Mouse (Mus musculus): ENCODE results near the gene Col9a2. TPM values are rescaled to one million over a fixed set of nuclear protein-coding genes. Genes with fewer than 3 reads are reported as not detected.

Gene Col9a2
- polyA plus RNA-seq, 2 experiments, result 1.1 to 1.9 TPM

- ATAC-seq (ENCODE audit: insufficient read depth) (no peak), DNase-seq (ENCODE audit: low read depth in 3 of 3, low spot score in 3 of 3) (no peak)
- WGBS (ENCODE audit: insufficient replicate concordance), result 79% methylated on average over 4 of the region's 4 CpGs
- no peak overlapping the region for H3K4me2 ChIP-seq (ENCODE audit: low read depth)
- H3K27me3 ChIP-seq (ENCODE audit: control insufficient read depth, insufficient read depth, low read length), result no peaks in the 10 kb centered on the region
- no peaks in the 10 kb centered on the region for H3K9me3 ChIP-seq (ENCODE audit: control insufficient read depth, low read length)
- no peaks in the 10 kb centered on the region for H3K4me1 ChIP-seq (replicated peaks; ENCODE audit: control insufficient read depth in 2 of 2, insufficient read depth in 2 of 2, low read length in 1 of 2)
- H3K36me3 ChIP-seq (replicated peaks; ENCODE audit: control insufficient read depth, insufficient read depth, low read depth), result peaks cover 8% of the 10 kb centered on the region
- H3K27ac ChIP-seq, result no peak overlapping the region
- no peak overlapping the region for H3K9ac ChIP-seq (replicated peaks)
- H3K4me3 ChIP-seq (ENCODE audit: insufficient read depth in 1 of 2, low read depth in 2 of 2, low read length in 2 of 2), result no peak overlapping the region
- TF ChIP-seq EP300 (IDR thresholded peaks at IDR 0.05; ENCODE audit: low read depth) (no peak), CTCF (IDR thresholded peaks at IDR 0.05; ENCODE audit: low read depth) (no peak)
Measured at GRCm38 (mm10) chr4:121074250-121074649, 35.1 kb downstream of the Col9a2 start.

- Histone ChIP-seq H3K36me3 (replicated peaks; ENCODE audit: control insufficient read depth, insufficient read depth, low read depth) (peaks cover 10% of the 10 kb centered on the region), H3K4me1 (replicated peaks; ENCODE audit: control insufficient read depth in 2 of 2, insufficient read depth in 2 of 2, low read length in 1 of 2) (no peaks in the 10 kb centered on the region)
- 75% methylated on average over 3 of the region's 3 CpGs for WGBS (ENCODE audit: insufficient replicate concordance)
Measured at GRCm38 (mm10) chr4:121077915-121078646, 38.9 kb downstream of the Col9a2 start.

DNA sequence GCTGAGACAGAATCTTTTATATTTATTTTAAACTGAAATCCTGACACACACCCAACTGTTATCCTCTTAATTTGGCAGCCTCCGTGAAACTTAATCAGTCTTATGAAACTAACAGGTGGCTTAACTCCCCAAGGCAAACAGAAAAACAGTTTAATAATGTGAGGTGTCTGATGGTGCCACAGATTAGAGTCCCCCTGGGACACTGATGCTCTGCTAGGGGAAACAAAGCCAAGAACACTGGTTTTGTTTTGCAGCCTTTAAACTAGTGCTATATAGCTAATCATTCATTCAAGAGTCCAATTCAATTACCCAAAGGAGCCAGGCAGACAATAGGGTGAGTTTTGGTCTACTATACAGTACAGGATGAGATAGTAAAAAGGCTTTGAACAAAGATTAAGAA, 41.2 kb downstream of the Col9a2 start:
- H3K36me3 ChIP-seq (replicated peaks; ENCODE audit: control insufficient read depth, insufficient read depth, low read depth), result peaks cover 6% of the 10 kb centered on the region
- no peak for ATAC-seq (ENCODE audit: insufficient read depth)

More at GRCm38 (mm10) chr4:121077915-121078646, 38.9 kb downstream of the Col9a2 start:
- no peak for ATAC-seq (ENCODE audit: insufficient read depth)
- Histone ChIP-seq H3K9ac (replicated peaks) (no peak overlapping the region), H3K4me3 (ENCODE audit: insufficient read depth in 1 of 2, low read depth in 2 of 2, low read length in 2 of 2) (no peak overlapping the region), H3K27me3 (ENCODE audit: control insufficient read depth, insufficient read depth, low read length) (no peaks in the 10 kb centered on the region), H3K4me2 (ENCODE audit: low read depth) (no peak overlapping the region), H3K27ac (no peak overlapping the region), H3K9me3 (ENCODE audit: control insufficient read depth, low read length) (no peaks in the 10 kb centered on the region)
- no peak for DNase-seq (ENCODE audit: low read depth in 3 of 3, low spot score in 3 of 3)
- TF ChIP-seq CTCF (IDR thresholded peaks at IDR 0.05; ENCODE audit: low read depth) (no peak), EP300 (IDR thresholded peaks at IDR 0.05; ENCODE audit: low read depth) (no peak)

GRCm38 (mm10) chr4:121084506-121084905, 45.3 kb downstream of the Col9a2 start:
- ATAC-seq (ENCODE audit: insufficient read depth), result no peak
- no peak overlapping the region for H3K27ac ChIP-seq
- TF ChIP-seq CTCF (IDR thresholded peaks at IDR 0.05; ENCODE audit: low read depth) (no peak), EP300 (IDR thresholded peaks at IDR 0.05; ENCODE audit: low read depth) (no peak)
- no peaks in the 10 kb centered on the region for H3K9me3 ChIP-seq (ENCODE audit: control insufficient read depth, low read length)
- DNase-seq (ENCODE audit: low read depth in 3 of 3, low spot score in 3 of 3), result no peak
- no peak overlapping the region for H3K9ac ChIP-seq (replicated peaks)
- no peak overlapping the region for H3K4me3 ChIP-seq (ENCODE audit: insufficient read depth in 1 of 2, low read depth in 2 of 2, low read length in 2 of 2)
- no peak overlapping the region for H3K4me2 ChIP-seq (ENCODE audit: low read depth)
- peaks cover 8% of the 10 kb centered on the region for H3K36me3 ChIP-seq (replicated peaks; ENCODE audit: control insufficient read depth, insufficient read depth, low read depth)
- no peaks in the 10 kb centered on the region for H3K4me1 ChIP-seq (replicated peaks; ENCODE audit: control insufficient read depth in 2 of 2, insufficient read depth in 2 of 2, low read length in 1 of 2)
- H3K27me3 ChIP-seq (ENCODE audit: control insufficient read depth, insufficient read depth, low read length), result no peaks in the 10 kb centered on the region

More for the DNA sequence above, 41.2 kb downstream of the Col9a2 start:
- no peak overlapping the region for H3K4me3 ChIP-seq (ENCODE audit: insufficient read depth in 1 of 2, low read depth in 2 of 2, low read length in 2 of 2)
- no peaks in the 10 kb centered on the region for H3K27me3 ChIP-seq (ENCODE audit: control insufficient read depth, insufficient read depth, low read length)
- no peak overlapping the region for H3K4me2 ChIP-seq (ENCODE audit: low read depth)
- 88% methylated on average over 1 of the region's 1 CpGs for WGBS (ENCODE audit: insufficient replicate concordance)
- no peak overlapping the region for H3K27ac ChIP-seq
- no peak for DNase-seq (ENCODE audit: low read depth in 3 of 3, low spot score in 3 of 3)
- no peaks in the 10 kb centered on the region for H3K4me1 ChIP-seq (replicated peaks; ENCODE audit: control insufficient read depth in 2 of 2, insufficient read depth in 2 of 2, low read length in 1 of 2)
- no peak overlapping the region for H3K9ac ChIP-seq (replicated peaks)
- TF ChIP-seq EP300 (IDR thresholded peaks at IDR 0.05; ENCODE audit: low read depth) (no peak), CTCF (IDR thresholded peaks at IDR 0.05; ENCODE audit: low read depth) (no peak)
- no peaks in the 10 kb centered on the region for H3K9me3 ChIP-seq (ENCODE audit: control insufficient read depth, low read length)

DNA sequence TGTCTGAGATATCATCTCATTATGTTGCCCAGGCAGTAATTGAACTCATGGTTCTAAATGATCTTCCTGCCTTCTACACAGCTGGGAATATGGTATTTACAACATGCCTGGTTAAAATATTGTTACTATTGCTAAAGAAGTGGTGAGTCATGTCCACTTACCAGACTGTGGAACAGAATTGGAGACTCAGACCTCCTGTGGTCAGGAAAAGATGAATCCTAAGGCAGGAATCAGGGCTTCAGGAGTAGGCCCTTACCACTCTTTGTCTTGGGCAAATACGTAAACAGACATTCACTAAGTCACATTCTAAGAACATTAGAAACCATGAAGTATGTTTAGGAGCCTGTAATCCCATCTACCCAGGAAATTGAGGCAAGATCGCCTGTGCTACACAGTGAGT, 49.5 kb downstream of the Col9a2 start:
- Histone ChIP-seq H3K27ac (no peak overlapping the region), H3K9ac (replicated peaks) (no peak overlapping the region), H3K9me3 (ENCODE audit: control insufficient read depth, low read length) (no peaks in the 10 kb centered on the region), H3K4me1 (replicated peaks; ENCODE audit: control insufficient read depth in 2 of 2, insufficient read depth in 2 of 2, low read length in 1 of 2) (no peaks in the 10 kb centered on the region), H3K4me2 (ENCODE audit: low read depth) (no peak overlapping the region), H3K4me3 (ENCODE audit: insufficient read depth in 1 of 2, low read depth in 2 of 2, low read length in 2 of 2) (no peak overlapping the region), H3K27me3 (ENCODE audit: control insufficient read depth, insufficient read depth, low read length) (no peaks in the 10 kb centered on the region), H3K36me3 (replicated peaks; ENCODE audit: control insufficient read depth, insufficient read depth, low read depth) (peaks cover 6% of the 10 kb centered on the region)
- 83% methylated on average over 2 of the region's 2 CpGs for WGBS (ENCODE audit: insufficient replicate concordance)
- TF ChIP-seq EP300 (IDR thresholded peaks at IDR 0.05; ENCODE audit: low read depth), result no peak
- no peak for TF ChIP-seq CTCF (IDR thresholded peaks at IDR 0.05; ENCODE audit: low read depth)
- DNase-seq (ENCODE audit: low read depth in 3 of 3, low spot score in 3 of 3) (no peak), ATAC-seq (ENCODE audit: insufficient read depth) (no peak)
